Mouse (Mus musculus): ENCODE results near the gene Gm17509.

Gm17509 gene

DNA sequence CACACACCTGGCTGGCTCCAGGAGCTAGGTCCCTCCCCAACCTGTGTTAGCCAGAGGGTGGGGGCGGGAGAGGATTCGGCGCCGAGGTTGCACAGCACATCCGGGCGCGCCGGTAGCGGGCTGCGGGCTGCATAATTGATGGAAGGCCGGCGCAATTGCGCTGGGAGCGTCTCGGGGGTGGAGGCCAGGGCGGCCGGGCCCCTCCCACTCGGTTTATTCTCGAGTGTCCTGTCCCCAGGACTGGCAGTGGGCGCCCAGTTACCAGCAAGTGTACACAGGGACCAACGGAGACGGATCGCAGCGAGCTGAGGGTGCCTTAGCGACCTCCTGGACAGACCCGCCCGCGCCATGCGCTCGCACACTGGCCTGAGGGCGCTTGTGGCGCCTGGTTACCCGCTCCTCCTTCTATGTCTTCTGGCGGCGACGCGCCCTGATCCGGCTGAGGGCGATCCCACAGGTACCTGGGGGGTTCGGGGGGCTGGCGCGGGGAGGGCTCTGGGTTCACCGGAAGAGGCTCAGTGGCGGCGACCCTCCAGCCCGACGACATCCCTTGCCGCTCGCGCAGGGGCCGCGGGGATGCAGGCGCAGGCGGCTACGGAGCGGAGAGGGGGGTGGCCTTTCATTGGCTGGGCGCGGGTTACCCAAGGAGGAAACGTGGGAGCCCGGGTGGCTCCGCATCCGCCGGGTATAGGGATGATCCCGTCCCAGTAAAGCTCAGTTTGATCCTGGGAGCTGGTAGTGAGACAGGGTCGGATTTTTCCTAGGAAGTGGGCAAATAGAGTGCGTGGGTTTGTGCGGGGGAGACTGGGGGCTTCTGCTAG, at the start of gene Gm17509:
Gm17509 (minus strand) TSS at position 575 of the 821 bp plus-strand sequence.
- DNase-seq = peak; percentile 54

DNA sequence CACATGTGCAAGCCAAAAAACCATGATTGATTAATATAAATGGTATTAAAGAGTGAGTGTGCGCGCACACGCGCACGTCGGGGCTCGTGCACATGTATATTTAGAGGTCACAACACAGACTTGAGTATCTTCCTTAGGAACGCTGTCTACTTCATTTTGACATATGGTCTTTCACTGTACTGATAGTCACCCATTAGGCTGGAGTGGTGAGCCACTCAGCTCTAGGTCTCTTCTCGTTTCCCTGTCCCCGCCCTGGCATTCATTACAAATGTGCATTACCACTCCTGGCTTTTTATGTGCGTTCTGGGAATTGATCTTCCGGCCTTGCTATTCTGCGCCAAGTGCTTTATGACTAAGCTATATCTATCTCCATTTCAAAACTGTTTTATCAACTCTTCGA, 47.1 kb upstream of the Gm17509 start:
- no peak for DNase-seq

DNA sequence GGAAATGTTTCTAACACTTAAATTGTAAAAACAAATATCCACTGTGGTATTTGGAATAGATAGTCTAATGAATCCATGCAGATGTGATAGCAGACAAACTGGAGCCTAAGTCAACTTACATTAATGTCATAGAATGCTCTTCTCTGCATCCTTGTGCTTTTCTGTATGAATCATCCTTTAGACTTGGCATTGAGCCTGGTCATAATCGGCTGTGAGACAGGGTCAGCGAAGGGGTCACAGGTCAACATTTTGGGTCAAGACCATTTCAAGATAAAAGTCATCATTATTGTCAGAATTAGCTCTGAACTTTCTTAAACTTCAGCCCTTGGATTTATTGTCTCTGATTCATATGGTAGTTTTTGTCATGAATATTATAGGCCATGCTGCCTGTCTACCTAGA, 45.3 kb upstream of the Gm17509 start:
- peak; percentile 19 for DNase-seq

DNA sequence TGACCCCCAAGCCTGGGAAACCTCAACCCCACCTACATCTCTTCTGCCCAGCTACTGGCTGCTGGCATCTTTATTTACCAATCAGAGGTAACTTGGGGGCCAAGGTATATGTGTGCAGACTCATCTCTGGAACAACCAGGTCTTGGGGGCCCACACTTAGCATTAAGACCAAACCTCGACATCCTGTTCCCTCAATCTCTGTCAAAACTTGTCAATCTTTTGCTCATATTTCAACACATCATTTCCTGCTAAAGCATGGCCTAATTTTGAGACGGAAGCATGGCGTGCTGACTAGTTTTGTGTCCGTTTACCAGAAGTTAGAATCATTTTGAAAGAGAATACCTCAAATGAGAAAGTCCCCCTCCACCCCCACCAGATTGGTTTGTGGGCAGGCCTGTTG, 39.8 kb upstream of the Gm17509 start:
- DNase-seq = no peak

DNA sequence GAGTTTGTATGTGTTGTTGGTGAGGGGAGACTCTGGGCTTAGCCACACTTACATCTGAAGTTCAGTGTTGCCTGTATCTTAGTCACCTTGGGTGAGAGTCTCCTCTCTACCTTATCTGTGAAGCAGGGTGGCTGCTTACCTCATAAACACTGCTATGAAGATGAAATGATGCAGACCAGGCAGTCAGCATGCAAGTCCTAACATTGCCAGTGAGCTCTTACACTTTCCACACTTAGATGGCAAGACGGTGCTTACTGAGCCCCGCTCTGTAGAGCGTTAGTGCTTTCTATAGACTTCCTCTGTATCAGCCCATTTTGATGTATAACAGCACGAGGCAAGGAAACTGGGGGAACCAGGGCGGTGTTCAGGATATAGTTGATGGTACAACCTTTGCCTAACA, 21.7 kb upstream of the Gm17509 start:
- no peak for DNase-seq

DNA sequence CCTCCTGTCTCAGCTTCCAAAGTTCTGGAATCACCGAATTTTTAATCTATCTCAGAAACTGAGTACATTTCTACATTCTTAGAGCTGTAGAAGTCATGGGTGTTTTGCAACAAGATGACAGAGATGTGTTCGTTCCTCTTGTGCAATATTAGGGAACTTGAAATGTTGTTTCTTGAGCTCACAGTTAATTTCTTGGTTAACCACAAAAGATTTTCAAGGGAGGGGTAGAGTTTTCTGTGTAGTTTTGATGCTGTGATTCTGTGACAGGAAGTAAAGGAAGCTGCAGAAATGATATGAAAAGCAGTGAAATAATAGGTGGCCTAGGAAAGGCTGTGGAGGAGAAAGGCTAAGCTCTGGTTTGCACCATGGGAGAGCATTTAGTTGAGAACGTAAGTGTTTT, 21.2 kb upstream of the Gm17509 start:
- no peak for DNase-seq

DNA sequence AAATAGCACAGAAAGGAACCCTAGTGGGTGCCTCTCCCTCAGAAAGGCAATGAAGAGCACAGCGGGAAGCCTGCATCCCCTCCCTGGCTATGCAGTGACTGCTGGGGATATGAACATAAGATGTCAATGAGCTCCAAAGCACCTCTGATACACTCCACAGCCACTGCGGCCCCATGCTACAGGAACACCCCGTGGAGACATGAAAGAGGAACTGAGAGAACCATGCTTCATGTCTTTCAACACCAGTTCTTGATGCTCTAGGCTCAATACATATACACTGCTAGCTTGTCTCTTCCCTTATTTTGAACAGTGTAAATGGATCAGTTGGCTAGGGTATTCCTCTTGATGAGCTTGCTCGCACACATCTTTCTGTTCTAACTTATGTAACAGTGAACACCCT, 16.2 kb upstream of the Gm17509 start:
- DNase-seq = no peak

DNA sequence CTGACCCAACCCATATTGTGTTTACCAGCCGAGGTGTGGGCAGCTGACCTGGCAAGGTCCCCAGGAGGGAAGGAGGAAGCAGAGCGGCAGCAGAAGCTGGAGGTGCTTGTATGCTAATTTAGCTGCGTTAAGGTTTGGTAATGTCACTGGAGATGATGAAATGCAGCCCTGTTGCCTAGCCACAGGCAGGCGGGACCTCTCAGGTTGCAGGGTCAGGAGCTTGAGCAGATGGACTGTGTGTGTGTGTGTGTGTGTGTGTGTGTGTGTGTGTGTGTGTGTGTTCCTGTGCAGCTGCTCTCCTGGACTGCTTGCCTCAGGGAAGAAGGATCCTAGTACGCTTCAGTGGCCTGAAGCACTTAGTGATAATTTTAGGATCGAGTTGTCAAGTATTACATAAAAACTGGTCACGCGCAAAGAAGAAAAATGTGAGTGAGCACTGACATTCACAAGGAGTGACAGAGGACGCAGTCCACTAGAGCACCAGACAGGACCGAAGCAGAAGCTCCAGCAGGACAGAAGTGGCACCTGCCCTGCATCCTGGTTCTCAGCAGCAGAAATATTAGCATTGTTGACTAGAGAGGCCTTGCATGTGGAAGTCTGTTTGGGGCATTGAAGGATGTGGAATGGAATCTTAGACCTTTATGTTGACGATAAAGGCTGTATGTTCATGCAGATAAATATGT, 14.8 kb upstream of the Gm17509 start:
- DNase-seq = peak; percentile 52

DNA sequence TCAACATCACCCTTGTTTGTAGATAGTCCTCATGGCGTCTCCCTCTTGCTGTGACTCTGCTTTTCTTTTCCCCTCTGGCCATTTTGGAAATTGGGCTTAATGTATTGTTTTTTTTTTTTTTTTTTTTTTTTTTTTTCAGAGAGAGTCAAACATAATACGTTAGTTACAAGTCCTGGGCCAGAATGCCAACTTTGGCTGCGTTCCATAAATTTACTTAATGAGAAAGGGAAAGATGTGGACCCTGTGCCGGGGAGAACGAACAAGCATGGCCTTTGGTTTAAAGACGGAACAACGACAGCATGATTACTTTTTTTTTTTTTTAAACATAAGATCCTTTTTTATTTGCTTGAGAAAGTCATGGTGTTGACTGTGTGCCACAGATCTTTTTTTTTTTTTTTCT, 13.6 kb upstream of the Gm17509 start:
- no peak for DNase-seq

DNA sequence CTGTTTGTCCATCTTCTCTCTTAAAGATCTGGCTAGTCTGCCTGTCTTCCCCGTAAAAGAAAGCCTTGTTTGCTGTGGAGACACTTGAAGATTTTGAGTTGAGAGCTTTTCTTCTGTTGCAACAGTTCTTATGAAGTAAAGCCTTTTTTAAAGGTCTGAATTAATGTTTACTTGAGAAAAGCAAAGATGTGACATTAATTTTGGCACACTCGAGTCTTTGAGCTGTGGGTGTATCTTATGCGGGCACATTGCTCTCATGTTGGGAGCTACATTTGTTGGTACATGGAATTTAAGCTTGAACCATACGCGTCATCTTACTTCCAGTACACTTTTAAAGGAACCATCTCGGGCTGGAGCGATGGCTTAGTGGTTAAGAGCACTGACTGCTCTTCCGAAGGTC, 12.9 kb upstream of the Gm17509 start:
- DNase-seq = no peak

DNA sequence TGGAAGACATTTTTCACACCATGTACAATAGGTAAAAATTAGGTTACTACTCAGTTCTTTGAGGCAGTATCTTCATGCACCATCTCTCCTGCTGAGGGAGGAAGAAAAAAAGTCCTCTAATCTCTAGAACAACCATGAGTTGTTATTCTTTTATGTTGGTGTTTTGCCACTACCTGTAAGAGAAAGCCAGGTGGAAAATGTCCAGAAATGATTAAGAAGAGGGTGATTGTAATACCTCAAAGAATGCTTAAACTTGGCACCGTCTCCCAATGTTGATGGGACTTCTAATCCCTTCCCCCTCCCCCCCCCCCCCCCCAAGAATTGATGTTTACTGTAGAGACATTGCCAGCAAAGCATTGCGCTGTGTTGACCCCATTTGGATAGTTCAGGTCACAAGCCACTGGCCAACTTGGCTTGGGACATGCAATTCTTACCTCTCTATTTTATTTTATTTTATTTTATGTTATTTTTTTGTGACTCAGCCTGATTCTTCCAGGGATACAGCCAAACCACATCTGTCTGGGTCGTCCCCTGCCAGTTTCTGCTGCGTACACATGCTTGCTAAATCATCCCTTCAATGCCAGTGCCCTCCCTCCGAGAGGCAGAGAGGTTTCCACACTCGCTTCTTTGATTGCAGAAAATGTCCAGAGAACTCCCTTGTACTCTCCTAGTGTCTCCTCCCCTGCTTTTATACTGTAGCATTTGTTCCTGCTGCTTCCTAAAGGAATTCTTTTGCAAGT, 9.7 kb upstream of the Gm17509 start:
- no peak for DNase-seq

DNA sequence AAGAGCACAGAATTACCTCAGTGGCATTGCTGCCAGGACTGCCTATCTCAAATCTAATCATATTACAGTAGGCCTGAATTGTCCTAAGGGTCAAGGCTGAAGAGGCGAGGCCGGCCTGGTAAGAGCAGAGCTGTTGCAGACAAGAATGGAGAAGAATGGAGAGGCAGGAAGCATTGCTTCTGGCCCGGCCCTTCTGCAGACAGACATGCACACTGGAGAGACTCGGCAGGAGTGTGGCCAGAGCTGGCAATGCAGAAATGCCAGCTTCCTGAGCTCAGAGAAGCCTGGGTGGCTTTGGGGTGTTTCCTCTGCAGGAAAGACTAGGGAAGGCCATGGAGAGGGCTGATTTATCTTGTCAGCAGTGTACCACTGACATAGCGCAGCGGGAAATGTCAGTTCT, 4.7 kb upstream of the Gm17509 start:
- no peak for DNase-seq

DNA sequence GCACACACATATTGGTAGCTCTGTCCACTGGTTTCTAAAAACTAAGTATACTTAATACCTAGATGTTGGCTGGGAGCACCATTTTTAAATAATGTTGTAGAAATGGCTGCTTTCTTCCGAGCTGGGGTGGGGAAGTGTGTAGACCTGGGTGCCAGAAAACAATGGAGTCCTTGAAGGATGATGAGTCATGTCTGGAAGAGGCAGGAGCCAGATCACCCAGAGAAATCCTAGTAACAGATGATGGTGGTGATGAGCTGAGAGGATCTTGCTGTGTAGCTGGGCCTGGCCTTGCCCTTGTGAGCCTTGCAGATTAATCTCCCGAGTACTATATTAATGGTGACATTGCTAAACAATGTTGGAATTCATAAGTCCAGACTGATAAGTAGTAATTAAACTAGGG, 4.0 kb upstream of the Gm17509 start:
- no peak for DNase-seq

DNA sequence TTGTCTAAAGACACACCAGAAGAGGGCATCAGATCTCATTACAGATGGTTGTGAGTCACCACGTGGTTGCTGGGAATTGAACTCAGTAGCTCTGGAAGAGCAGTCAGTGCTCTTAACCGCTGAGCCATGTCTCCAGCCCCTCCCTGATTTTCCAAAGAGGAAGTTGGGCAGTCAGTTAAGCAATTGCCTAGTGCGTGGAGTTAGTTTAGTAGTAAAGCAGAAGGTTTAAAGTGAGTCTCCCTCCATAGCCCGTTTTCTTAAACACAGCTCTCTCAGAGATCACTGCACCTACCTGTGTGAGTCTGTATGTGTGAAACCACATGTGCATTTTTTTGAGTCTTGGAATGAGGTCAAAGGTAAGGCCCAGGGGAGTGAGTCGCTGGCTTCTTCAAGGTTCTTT, 2.2 kb upstream of the Gm17509 start:
- DNase-seq = no peak

DNA sequence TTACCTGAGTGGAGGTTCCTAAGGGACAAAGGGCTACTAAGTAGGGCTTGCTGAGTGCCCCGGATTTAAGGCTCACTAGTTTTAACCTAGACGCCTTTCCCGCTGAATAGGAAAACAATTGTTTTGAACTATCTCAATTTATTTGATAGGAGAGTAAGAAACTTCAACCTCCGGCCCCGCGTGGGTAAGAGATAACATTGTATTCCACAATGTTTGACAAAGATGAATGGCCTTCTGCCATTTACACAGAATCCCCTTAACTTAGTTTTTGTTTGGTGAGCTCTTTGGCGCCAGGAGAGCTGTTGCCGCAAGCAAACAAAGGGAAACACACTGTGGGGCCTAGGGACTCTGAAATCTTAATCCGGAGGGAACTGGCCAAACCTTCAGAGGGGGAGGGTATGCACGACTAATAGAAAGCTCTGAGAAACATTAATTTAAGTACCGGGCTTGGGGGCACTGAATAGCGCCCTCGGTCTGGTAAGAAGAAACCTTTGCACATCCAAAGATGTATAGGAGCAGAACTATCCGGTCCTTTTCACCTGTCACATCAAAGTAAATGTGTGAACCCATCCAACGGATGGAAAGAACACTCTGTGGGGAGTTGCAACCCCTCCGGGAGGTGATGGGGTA, 889 bp downstream of the Gm17509 start:
- no peak for DNase-seq

DNA sequence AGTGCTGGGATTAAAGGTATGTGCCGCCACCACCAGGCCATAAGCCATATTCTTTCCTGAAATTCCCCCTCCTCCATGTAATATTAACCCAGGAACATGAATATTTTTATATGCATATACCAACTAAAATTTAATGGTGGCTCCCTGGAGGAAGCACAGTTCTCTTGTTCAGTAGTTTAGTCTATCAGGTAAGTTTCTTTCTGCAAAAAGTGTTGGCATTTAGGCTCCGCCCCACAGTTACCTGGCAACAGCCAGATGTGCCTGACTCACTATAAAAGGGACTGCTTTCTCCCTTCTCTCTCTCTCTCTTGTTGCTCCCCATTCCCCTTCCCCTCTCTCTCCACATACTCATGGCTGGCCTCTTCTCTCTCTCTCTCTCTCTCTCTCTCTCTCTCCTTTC, 2.8 kb downstream of the Gm17509 start:
- no peak for DNase-seq

DNA sequence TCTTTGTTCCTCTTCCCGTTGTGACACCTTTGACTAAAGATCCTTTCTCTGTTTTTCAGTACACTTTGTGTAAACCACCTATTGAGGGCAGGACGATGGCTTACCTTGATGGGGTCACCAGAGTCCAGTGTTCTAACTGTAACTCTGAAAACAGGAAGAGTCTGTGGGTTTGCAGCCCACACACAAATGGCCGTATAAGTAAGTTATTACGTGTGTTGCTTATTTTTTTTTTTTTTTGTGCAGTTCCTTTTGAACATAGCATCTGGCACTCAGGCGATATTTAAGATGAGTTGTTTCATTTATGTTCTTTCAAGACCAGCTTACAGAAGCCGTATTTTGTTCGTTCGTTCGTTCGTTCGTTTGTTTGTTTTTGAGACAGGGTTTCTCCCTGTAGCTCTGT, 3.3 kb downstream of the Gm17509 start:
- no peak for DNase-seq

DNA sequence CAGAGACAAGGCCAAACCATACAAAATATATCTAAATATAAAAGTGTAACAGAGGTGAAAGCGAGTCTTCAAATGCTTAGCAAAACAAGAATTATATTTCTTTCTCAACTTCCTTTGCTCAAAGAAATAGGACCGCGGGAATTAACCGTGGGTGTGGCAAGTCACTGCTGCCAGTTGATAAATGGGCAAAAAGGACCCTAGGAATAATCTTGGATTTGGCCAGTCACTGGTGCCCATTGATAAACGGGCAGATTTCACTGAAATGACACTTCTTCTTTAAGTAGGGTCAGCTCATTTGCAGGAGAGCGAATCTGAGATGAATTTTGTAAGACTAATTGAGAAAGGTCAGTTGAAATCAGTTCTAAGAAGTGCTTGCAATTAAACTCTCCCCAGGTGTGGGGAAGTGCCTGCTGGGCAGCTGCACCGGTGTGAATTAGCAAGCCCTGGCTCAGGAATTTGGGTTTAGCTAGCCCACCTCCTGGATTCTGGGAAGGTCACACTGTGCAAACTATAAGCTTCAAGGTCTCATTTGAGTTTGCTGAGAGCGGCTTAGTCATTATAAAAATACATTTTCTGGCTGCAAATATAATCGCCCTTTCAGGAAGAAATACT, 4.0 kb downstream of the Gm17509 start:
- DNase-seq = no peak

DNA sequence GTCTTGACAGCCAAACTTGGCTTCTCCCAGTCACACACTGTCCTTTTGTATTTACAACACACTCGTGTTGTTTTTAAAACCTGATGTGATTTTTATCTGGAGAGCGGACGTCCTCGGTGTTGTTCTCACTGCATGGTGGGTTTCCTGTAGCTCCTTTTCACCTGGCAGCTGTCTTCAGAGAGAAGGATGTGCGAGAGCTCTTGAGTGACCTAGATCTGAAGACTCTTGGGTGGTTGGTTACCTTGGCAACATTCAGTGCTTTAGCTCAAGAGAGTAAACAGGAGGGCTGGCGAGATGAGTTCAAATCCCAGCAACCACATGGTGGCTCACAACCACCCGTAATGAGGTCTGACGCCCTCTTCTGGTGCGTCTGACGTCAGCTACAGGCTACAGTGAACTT, 4.7 kb downstream of the Gm17509 start:
- DNase-seq = no peak

DNA sequence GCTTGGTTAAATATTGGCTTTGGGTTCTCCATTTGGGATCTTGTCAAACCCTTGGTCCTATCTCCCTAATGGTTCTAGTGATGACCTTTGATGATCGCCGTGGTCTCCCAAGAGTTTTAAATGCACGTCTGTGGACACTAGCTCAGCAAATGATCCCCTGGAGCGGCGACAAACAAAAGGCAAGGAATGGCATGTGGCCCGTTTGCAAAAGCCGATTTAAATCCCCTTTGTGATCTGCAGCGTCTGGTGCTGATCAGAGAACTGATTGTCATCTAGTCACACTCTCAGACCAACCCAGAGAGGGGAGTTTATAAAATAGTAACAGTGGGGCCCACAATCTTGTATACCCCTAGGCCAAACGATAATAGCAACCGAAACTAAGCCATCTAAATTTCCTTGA, 5.4 kb downstream of the Gm17509 start:
- no peak for DNase-seq

DNA sequence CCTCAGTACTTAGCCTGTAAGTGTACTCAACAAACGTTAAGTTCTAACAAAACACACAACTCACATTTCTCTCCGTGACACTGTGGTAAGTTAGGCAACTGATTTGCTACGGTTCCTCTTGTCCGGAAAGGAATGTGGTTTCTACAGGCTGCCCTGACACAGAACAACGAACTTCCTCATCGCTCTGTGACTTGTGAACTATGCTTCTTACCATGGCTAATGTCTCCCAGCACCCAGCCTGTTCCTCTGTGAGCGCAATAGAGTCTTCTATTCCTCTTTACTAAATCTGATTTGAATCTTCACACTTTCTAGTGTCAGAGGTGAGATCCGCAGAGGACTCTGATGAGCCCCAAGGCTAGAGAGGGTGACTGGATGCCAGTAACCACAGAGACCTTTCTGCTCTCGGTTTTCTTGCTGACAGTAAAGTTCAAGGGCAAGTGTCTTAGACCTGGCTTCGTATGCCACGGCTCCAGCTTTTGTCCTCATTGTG, 9.4 kb downstream of the Gm17509 start:
- no peak for DNase-seq

DNA sequence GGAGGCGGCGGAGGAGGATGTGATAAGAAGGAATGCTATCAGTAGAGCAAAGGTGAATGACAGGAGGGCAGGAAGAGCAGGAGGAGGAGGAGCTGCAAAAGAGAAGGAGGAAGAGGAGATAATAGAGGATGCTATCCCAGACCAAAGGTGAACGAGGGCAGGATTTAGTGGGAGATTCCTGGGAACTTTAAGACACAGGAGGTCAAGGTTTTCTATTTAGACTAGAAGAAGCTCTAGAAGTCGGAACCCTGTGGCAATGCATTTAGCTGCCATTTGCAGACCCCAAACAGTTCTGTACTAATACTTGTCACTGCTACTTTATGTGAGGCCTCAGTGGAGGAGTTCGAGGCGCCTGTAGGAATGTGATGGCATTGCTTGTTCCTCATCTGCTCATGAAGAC, 12.6 kb downstream of the Gm17509 start, which contains the start of gene Emb:
Emb (plus strand) TSS at position 301 of the 400 bp plus-strand sequence.
- no peak for DNase-seq

DNA sequence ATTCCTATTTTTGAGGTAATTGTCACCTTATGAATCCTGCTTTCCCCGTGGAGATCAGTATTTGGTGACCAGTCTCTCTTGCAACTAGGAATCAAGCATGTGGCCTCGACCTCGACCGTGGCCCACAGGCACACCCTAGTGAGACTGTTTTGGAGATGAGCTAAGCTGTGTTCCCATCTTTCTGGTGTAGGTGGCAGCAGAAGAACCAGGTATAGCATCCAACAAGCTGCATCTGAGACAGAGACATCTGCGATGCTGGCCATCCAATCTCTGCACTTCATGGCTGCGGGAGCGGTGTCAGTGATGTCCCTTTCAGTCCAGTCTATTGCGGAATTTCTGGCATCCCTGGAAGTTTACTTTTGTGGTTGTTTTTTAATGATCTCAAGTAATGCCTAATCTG, 14.8 kb downstream of the Gm17509 start:
- no peak for DNase-seq

Measured in kidney, postnatal 10 days (tissue).